Mouse (Mus musculus) layer of hippocampus, adult 2 months (tissue): ENCODE data around the gene Pgpep1l. TPM values are rescaled to one million over a fixed set of nuclear protein-coding genes. Genes with fewer than 3 reads are reported as not detected.

Experiments
- DNase-seq, 2 experiments: peaks; one replicate each; pipeline ENCODE4 v3.0.0; 2022; ENCODE audit warnings: low spot score in 2 of 2
- H3K27ac ChIP-seq: fragments of 200-600 bp; 2 replicates; pipeline ENCODE4 v1.8.1; 2022
- H3K4me3 ChIP-seq: fragments of 200-600 bp; 2 replicates; pipeline ENCODE4 v1.8.1; 2022; ENCODE audit warnings: mild to moderate bottlenecking
- CTCF ChIP-seq: fragments of 200-600 bp; conservative IDR thresholded peaks from 2 replicates; pipeline ENCODE4 v1.8.1; 2022; ENCODE audit warnings: antibody characterized with exemption, mild to moderate bottlenecking, moderate library complexity
- long read RNA-seq, 2 experiments: library from polyadenylated mRNA; stranded (forward); transcript quantifications; one replicate each; pipeline ENCODE4 v2.0.0; 2021; ENCODE audit warnings: borderline mapping rate in 2 of 2
- total RNA-seq, 2 experiments: library from RNA; stranded (reverse); gene quantifications; 2 replicates each; pipeline ENCODE4 v1.2.3; 2021

The Pgpep1l gene
- total RNA-seq: 1 to 10 TPM; 3.2 to 3.6 TPM
- long read RNA-seq, experiment 1, partial matches to known transcripts: 0 of 2 reads
- long read RNA-seq, experiment 1, other reads (novel, unspliced or antisense): 2 of 2 reads
- long read RNA-seq, experiment 2, partial matches to known transcripts: 0 of 2 reads
- long read RNA-seq, experiment 2, other reads (novel, unspliced or antisense): 2 of 2 reads

DNA sequence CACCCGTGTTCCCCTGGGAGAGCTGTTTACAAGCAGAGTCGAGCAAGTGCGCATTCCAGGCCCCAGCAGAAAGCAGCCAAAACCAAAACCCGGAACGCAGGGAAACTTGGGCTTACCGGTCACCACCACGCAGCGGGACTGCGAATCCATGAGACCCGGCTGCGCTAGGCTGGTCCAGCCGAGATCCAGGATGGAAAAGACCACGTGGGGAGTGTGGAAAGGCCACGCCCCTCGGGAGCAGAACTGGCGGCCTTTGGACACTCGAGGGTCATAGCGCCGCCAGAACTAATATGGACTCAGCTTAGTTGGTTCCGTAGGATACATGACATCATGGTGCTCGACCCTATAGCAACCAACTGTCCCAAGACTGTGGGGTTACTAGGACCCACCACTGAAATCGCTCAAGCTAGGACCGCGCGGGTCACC lies at the start of gene Pgpep1l:
Gene Pgpep1l, minus strand, starts transcription at position 206 of the 426 bp plus-strand sequence.
- peak within 1 kb of the TSS; percentile 51 for H3K4me3 ChIP-seq
- peak within 1 kb of the TSS; percentile 88 for H3K27ac ChIP-seq
- DNase-seq: no peak
- TF ChIP-seq CTCF: no peak

DNA sequence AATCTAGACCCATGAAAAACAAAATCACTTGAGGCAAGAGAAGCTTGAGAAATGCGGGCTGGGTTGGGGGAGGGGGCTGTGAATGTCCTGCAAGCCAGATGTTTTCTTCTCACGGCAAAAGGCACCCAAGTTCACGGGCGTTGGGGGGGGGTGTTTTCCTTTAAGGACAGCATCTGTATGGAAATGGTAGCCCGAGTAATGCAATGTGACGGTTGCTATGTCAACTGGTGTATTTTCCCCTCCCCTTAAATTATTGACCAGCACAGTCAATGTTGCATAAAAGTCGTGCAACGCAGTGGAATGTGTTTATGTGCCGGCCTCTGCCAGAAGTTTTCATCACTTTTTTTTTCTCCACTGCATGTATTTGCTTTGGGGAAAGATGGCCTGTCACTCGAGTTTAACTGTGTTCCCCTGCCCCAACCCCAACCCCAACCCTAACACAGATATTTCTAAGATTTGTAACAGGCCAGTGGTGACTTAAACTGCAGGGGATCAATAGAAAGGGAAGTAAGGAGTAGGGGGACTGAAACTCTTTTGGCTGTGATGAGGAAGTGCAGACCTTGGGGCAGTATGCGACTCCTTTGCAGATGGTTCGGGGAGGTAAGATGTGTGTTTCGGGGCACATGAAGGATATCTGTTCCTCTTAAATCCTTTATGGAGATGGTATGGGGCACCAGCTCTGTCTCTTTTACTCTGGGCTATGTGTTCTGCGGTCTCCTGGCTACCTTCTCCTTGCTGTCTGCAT lies 49.2 kb upstream of the Pgpep1l start:
- no peak for TF ChIP-seq CTCF
- no peak for DNase-seq
- Histone ChIP-seq H3K4me3 (no peak overlapping the region), H3K27ac (no peak overlapping the region)

DNA sequence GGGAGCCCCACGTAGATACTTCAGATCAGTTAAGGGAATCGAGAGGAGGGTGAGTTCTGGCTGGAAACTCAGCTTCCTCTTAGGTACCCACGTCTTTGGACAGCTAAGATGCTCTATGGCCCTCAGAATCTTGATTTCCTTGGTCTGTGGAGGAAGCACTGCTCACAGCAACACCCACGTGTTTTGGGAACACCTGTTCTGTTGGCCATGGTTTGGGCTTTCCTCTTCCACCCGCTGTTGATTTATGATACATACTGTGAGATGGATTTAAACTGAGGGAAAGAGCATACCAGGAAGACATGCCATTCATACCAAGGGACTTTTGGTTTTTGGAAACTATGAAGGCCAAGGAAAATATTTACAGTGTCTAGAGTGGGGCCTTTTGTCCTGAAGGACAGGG lies 48.4 kb upstream of the Pgpep1l start:
- Histone ChIP-seq H3K4me3 (no peak overlapping the region), H3K27ac (no peak overlapping the region)
- no peak for TF ChIP-seq CTCF
- no peak for DNase-seq

DNA sequence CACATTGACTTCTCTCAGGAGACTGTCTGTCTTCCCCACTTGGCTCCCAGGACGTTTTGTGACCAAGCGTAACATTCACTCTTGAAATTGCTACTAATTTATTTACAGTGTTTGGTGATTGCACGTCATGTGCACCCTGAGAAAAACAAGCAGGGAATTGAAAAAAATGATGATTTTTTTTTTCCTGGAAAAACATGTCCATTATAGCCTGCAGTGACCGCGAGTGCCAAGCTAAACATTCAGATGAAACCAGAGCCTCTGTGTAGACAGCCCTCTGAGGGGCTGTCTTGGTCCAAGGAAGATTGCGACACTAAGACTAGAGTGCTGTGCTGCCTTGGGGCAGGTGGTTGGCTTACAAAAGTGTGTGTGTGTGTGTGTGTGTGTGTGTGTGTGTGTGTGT lies 47.4 kb upstream of the Pgpep1l start:
- H3K4me3 ChIP-seq: no peak overlapping the region
- TF ChIP-seq CTCF: no peak
- DNase-seq: no peak
- H3K27ac ChIP-seq: no peak overlapping the region

DNA sequence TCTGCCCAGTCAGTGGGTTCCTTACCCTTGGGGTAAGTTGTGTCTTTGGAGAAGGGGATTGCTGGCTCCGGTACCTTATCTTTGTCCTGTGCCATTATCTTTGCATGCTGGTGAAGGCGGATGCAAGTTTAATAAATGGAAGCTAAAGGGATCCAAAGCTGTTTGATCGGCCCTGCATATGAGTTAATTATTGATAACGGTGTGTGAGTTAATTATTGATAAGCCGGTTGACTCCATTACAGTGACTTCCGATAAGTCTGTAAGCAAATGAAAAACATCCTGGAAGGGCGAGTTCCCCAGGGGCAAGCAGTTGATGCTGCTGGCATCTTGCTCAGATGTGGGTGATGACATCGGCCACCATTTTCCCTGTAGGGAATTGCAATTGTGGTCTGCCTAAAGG lies 42.7 kb upstream of the Pgpep1l start:
- H3K4me3 ChIP-seq: no peak overlapping the region
- TF ChIP-seq CTCF: no peak
- DNase-seq: no peak
- no peak overlapping the region for H3K27ac ChIP-seq

DNA sequence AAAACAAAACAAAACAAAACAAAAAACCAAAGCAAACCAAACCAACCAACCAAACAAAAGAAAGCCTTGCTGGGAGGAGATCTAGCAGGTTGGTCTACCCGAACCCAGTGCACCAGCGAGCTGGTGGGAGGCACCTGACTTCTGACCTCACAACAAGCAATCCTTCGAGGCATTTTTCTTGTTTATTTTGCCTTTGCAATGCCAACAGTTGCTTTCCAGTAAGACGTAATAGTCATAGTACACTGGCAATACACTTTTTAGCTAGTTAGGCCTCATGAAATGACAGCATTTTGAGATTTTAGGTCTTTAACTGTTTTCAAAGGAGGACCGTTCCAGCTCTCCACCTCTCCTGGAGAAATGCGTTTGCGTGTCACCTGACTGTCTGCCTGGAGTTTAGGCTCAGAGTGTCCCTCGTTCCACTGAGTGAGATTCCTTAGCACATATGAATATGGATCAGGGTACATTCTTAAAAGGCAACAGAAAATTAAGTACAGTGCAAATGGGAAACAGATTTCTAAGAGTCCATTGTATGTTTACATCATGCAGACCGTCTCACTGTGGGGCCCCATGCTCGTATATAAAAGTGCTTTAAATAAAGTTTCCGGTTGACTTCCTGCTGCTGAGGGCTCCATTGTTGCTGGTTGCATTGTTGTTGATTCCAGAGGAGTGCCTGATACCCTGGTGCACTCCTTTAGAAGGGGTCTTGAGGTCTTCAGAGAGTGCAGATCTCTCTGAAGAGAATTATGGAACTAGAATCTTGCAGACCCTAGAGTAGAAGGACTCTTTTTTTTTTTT lies 41.9 kb upstream of the Pgpep1l start:
- TF ChIP-seq CTCF: no peak
- no peak overlapping the region for H3K27ac ChIP-seq
- DNase-seq: no peak
- H3K4me3 ChIP-seq: no peak overlapping the region

DNA sequence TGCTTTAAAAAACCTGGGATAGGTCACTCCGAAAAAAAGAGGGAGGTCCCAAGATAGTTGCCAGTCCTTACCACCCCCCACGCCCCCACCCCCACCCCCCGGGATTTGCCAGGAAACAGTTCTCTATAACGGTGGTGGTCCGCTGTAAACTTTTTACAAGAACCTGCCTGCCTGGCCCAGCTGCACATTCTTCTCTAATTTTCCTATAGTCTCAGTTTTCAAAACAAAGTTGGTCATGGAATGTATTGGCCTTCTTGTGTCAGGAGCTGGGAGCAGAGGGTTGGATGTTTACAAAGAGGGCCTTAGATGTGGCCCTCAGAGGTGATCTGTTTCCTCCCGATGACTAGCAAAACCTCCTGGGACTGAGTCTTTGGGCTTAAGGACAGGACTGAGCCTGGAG lies 39.7 kb upstream of the Pgpep1l start:
- no peak for DNase-seq
- no peak for TF ChIP-seq CTCF
- H3K4me3 ChIP-seq: no peak overlapping the region

DNA sequence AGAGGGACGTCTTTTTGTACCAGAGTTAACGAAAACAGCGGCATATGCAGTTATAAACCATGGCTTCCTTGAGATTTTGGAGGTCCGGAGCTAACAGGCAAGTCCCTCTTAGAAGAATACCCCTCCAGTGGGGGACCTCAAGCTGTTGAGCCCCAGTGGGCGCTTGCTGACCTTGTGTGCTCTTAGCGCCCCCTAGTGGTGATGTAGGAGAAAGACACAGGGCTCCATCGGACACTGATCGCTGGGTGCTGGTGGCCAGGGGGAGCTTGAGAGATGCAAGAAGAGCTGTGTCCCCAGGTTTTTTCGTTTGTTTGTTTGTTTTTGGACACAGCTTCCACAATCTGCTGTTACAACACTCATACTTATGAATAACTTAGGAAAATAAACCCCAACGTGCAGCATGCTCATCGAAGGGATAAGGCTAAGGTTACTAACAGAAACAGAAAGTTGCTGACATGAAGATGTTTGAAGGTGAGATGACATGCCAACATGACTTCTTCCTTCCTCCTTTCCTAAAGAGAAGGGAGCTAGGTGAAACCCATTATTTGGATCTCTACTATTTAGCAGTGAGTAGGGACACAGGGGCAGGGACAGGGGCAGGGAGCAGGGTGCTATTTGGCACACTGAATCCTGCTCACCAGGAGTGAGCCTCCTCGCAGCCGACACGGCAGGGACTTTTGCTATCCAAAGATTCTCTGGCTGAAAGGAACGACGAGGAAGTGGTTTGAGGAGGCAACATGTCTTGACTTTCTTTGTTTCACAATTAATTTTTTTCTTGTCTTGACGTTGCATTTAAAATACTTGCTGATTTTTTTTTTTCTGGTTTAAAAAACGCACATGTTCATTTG lies 38.8 kb upstream of the Pgpep1l start:
- Histone ChIP-seq H3K4me3 (peak overlapping the region; percentile 43), H3K27ac (no peak overlapping the region)
- peak; percentile 97 for TF ChIP-seq CTCF

More for the DNA sequence above, 39.7 kb upstream of the Pgpep1l start:
- no peak overlapping the region for H3K27ac ChIP-seq

DNA sequence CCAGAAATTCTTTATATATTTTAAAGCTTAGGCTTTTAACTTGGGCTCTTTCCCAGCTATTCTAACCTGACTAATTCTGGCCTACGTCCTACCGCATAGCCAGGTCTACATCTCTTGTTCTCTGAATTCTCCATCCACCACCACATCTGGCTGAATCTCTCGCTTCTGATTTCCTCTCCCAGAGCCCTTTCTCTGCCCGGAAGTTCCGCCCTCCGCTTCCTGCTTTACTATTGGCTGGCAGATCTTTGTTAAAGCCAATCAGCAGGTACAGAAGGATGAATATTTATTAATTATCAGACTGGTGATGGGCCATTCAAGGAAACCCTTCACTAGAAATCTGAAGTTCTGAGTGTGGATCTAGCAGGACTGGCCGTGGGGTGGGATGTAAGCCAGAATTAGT lies 37.1 kb upstream of the Pgpep1l start:
- no peak for DNase-seq
- no peak for TF ChIP-seq CTCF
- no peak overlapping the region for H3K4me3 ChIP-seq

More for the DNA sequence above, 38.8 kb upstream of the Pgpep1l start:
- DNase-seq: peak; percentile 78 to 85

DNA sequence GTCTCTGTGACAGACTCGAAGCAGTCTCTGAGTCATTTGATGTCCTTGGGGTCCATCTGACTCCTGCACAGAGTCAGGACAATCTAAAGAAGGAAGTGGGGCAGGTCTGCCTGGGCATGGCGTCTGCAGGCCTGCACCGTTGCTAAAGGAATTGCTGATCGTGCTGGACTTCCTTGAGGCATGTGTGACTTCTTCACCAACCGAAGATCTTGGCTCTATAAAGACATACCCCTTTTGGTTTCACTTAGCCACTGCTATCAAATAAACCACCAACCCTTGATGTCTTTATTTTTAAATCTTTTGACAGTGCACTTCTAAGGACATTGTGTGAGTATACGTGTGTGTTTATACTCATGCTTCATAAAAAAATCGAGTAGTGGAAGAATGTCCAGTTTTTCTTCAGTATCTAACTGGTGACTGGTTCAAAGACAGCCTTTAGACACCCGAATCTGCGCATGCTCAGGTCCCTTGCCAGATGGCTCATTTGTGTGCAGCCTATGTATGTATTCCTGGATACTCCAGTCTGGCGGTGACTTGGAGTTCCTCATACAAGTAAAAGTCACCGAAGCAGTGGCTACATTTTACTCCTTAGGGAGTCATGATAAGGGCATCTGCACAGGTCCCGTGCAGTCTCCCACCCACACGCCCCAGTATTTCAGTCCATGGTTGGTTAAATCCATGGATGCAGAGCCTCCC lies 34.5 kb upstream of the Pgpep1l start:
- DNase-seq: no peak
- no peak for TF ChIP-seq CTCF
- H3K4me3 ChIP-seq: no peak overlapping the region

More for the DNA sequence above, 37.1 kb upstream of the Pgpep1l start:
- H3K27ac ChIP-seq: no peak overlapping the region

DNA sequence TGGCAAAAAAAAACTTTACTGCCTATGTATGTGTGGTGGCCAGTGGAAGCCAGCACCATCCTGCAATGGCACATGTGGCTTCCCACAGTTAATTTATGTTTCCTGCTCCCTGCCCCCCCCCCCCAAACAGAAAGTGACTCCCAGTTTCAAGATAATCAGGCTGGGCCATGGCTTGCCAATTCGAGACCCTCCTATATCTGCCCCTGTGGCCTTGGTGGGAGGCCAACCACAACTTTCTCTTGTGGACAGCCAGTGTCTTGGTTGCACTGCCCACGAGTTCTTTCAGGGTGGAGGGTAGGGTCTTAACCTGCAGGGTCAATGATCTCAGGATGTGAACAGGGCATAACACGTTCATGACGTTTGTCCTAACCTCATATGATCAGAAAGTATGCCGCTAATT lies 32.5 kb upstream of the Pgpep1l start:
- no peak overlapping the region for H3K4me3 ChIP-seq
- no peak for DNase-seq
- H3K27ac ChIP-seq: no peak overlapping the region
- no peak for TF ChIP-seq CTCF

More for the DNA sequence above, 34.5 kb upstream of the Pgpep1l start:
- no peak overlapping the region for H3K27ac ChIP-seq
